Mouse (Mus musculus) left cerebral cortex, postnatal 4 days (tissue): ENCODE measurements around the gene Nkg7. TPM values are rescaled to one million over a fixed set of nuclear protein-coding genes. Genes with fewer than 3 reads are reported as not detected.
A peak's percentile ranks its signal among the peaks of the same experiment; 100 is the strongest.

ENCODE experiments used
- DNase-seq: peaks from one replicate; pipeline ENCODE4 v3.0.0-alpha.2; 2022
- intact Hi-C: fragments of 180-260 bp; cut with DNase I; formaldehyde crosslinking; loops from one replicate; pipeline ENCODE4 v1.15.1; 2025
- total RNA-seq, 2 experiments: library from RNA; stranded (reverse); gene quantifications; 2 replicates each; pipeline ENCODE4 v1.2.3; 2021

Gene Nkg7
- total RNA-seq, 2 experiments from 2014 or later = not detected

- intact Hi-C loops = no loop called here
- DNase-seq = peak; percentile 94
These were observed 7.0 kb downstream of the Nkg7 start, which contains the start of the genes Etfb and Gm45233 for GRCm38 (mm10) chr7:43443917-43444293. Etfb (plus strand) TSS chr7:43444083. Gm45233 (plus strand) TSS chr7:43444128.

- DNase-seq = no peak
- intact Hi-C loops = no loop called here
These were observed 10.9 kb downstream of the Nkg7 start for GRCm38 (mm10) chr7:43447801-43448200.

GRCm38 (mm10) chr7:43448246-43448645 is 11.4 kb downstream of the Nkg7 start:
- DNase-seq = no peak
- intact Hi-C loops = no loop called here

- no peak for DNase-seq
- intact Hi-C loops = no loop called here
These were observed 12.9 kb downstream of the Nkg7 start for GRCm38 (mm10) chr7:43449811-43450210.

GRCm38 (mm10) chr7:43451726-43452125 is 14.9 kb downstream of the Nkg7 start:
- intact Hi-C loops = no loop called here
- no peak for DNase-seq

- no peak for DNase-seq
- intact Hi-C loops = no loop called here
These were observed 15.7 kb downstream of the Nkg7 start for GRCm38 (mm10) chr7:43452609-43453008.

- intact Hi-C loops = no loop called here
- no peak for DNase-seq
These were observed 16.9 kb downstream of the Nkg7 start for GRCm38 (mm10) chr7:43453599-43454355.

GRCm38 (mm10) chr7:43454371-43454770 is 17.5 kb downstream of the Nkg7 start:
- intact Hi-C loops = no loop called here
- DNase-seq = no peak

- intact Hi-C loops = no loop called here
- DNase-seq = no peak
These were observed 26.0 kb downstream of the Nkg7 start, which contains the start of gene Vsig10l for GRCm38 (mm10) chr7:43462851-43463250. Vsig10l (plus strand) TSS chr7:43463151.

GRCm38 (mm10) chr7:43463976-43464375 is 27.1 kb downstream of the Nkg7 start:
- intact Hi-C loops = no loop called here
- no peak for DNase-seq

- intact Hi-C loops = loop anchor here (5.0 kb wide), 1 partner anchor 43 kb away; no protein-coding TSS in a partner anchor
- no peak for DNase-seq
These were observed 28.0 kb downstream of the Nkg7 start for GRCm38 (mm10) chr7:43464864-43465343.

- DNase-seq = peak; percentile 88
- intact Hi-C loops = loop anchor here (5.0 kb wide), 1 partner anchor 43 kb away; no protein-coding TSS in a partner anchor
These were observed 28.6 kb downstream of the Nkg7 start for GRCm38 (mm10) chr7:43465344-43466098.

GRCm38 (mm10) chr7:43466099-43466694 is 29.3 kb downstream of the Nkg7 start:
- peak; percentile 90 for DNase-seq
- intact Hi-C loops = loop anchor here (5.0 kb wide), 1 partner anchor 44 kb away; no protein-coding TSS in a partner anchor

GRCm38 (mm10) chr7:43470373-43470772 is 33.5 kb downstream of the Nkg7 start:
- intact Hi-C loops = no loop called here
- DNase-seq = no peak

GRCm38 (mm10) chr7:43475706-43476105 is 38.8 kb downstream of the Nkg7 start:
- no peak for DNase-seq
- intact Hi-C loops = no loop called here

- DNase-seq = no peak
- intact Hi-C loops = no loop called here
These were observed 39.5 kb downstream of the Nkg7 start for GRCm38 (mm10) chr7:43476376-43476775.

- no peak for DNase-seq
- intact Hi-C loops = no loop called here
These were observed 44.3 kb downstream of the Nkg7 start for GRCm38 (mm10) chr7:43481191-43481590.

- intact Hi-C loops = no loop called here
- DNase-seq = peak; percentile 86
These were observed 45.3 kb downstream of the Nkg7 start for GRCm38 (mm10) chr7:43482090-43482716.

- intact Hi-C loops = no loop called here
- no peak for DNase-seq
These were observed 46.4 kb downstream of the Nkg7 start for GRCm38 (mm10) chr7:43483236-43483635.
